Mouse (Mus musculus): ENCODE data around the gene Ush2a. TPM values are rescaled to one million over a fixed set of nuclear protein-coding genes. Genes with fewer than 3 reads are reported as not detected.

The Ush2a gene
- polyA plus RNA-seq (2012; rRNA removed; ENCODE audit: low replicate concordance): not detected in 2 replicates

GRCm38 (mm10) chr1:188261903-188262682 is at the start of gene Ush2a:
TSS of gene Ush2a (plus strand) at chr1:188262023.

GRCm38 (mm10) chr1:189007239-189007979 is 745.6 kb downstream of the Ush2a start, which contains the start of gene Kctd3:
TSS of gene Kctd3 (minus strand) at chr1:189007841.

